Mouse (Mus musculus): ENCODE measurements around the gene Dhh. TPM values are rescaled to one million over a fixed set of nuclear protein-coding genes. Genes with fewer than 3 reads are reported as not detected.

Gene Dhh
- polyA plus RNA-seq (2014; fragmentation: Nextera tagmentation; extraction: Ambion mirVana) = 0.44 and 2.3 TPM in 2 replicates

DNA sequence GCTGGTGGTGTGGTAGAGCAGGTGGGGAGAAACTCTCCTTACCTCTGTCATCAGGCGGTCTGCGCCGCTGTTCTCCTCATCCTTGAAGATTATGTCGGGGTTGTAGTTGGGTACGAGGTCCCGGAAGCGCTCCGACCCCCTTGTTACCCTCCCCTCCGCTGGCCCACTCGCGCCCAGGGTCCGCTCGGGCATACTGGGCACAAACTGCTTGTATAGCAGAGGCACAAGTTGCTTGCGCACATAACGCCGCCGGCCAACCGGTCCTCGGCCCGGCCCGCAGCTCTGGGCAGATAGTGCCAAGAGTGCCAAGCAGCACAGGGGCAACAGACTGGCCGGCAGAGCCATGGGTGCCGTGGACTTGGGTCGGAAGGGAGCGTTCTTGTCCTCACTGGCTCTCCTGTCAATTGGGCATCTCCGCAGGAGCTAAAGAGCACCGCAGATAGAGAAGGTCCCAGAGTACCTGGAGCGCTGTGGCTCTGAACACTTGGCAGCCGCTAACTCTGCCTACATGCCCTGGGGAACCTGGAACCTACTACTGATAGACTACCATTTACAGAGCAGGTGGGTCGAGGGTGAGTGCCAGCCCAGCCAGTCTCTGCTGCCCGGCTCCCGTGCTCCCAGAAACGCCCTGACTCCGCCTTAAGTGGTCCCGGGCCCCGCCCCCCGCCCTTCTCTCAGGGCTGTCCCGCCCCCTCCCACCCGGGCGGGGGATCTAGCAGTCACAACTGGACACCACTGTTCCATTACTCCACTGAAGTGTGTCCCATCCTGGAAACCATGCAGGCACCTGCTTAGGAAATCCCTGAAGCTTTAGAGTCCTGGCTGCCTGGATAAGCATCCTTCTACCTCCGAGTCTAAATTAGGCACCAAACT is at the start of gene Dhh:
Dhh (minus strand) TSS at position 613 of the 873 bp plus-strand sequence.
- no peak for ATAC-seq (ENCODE audit: insufficient read depth, low FRiP score, low TSS enrichment)
- no peak within 1 kb of the TSS for H3K27ac ChIP-seq (ENCODE audit: low read depth, low read length)
- peaks cover 19% of the 10 kb centered on the region for H3K4me1 ChIP-seq (ENCODE audit: control insufficient read depth, insufficient read depth, low read length)
- DNase-seq (ENCODE audit: low spot score) = peak; percentile 54
- H3K4me3 ChIP-seq (ENCODE audit: low read depth, low read length) = peak within 1 kb of the TSS; percentile 9; the same call in 1 of the 2 replicates
- no peak within 1 kb of the TSS for H3K9ac ChIP-seq (ENCODE audit: low read length)
- WGBS = under 1% methylated on average over 41 of the region's 41 CpGs
- peak within 1 kb of the TSS; percentile 30 for H3K4me2 ChIP-seq (ENCODE audit: low read depth)
- peaks cover 63% of the 10 kb centered on the region for H3K27me3 ChIP-seq (ENCODE audit: control insufficient read depth, insufficient read depth, low read length)
- no peaks in the 10 kb centered on the region for H3K9me3 ChIP-seq (ENCODE audit: control insufficient read depth, low read length)
- no peaks in the 10 kb centered on the region for H3K36me3 ChIP-seq (ENCODE audit: control insufficient read depth, insufficient read depth, low read length)

DNA sequence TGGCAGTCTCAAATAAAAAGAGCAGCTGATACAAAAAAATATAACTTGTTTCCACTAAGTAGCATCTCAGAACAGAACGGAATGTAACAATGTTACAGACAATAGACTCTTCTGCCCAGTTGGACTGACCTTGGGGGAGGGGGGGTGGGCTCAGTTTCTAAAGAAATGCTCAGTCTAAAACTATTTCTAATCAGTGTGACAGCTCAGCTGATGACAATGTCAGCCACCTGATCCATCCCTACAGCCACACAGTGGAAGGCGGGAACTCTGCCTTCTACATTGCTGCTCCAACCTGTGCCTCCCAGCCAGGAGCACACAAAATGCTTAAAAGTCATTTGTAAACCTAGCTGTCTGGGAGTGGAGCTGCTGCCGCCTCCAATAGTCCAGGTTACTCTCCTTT is 49.5 kb upstream of the Dhh start:
- no peak for DNase-seq (ENCODE audit: low spot score)
- Histone ChIP-seq H3K27ac (ENCODE audit: low read depth, low read length) (peak overlapping the region; percentile 29; the same call in 1 of the 2 replicates), H3K4me2 (ENCODE audit: low read depth) (no peak overlapping the region), H3K27me3 (ENCODE audit: control insufficient read depth, insufficient read depth, low read length) (no peaks in the 10 kb centered on the region), H3K9ac (ENCODE audit: low read length) (no peak overlapping the region), H3K36me3 (ENCODE audit: control insufficient read depth, insufficient read depth, low read length) (no peaks in the 10 kb centered on the region), H3K4me1 (ENCODE audit: control insufficient read depth, insufficient read depth, low read length) (no peaks in the 10 kb centered on the region), H3K4me3 (ENCODE audit: low read depth, low read length) (no peak overlapping the region), H3K9me3 (ENCODE audit: control insufficient read depth, low read length) (no peaks in the 10 kb centered on the region)
- no peak for ATAC-seq (ENCODE audit: insufficient read depth, low FRiP score, low TSS enrichment)
- WGBS = 51% methylated on average over 3 of the region's 3 CpGs

DNA sequence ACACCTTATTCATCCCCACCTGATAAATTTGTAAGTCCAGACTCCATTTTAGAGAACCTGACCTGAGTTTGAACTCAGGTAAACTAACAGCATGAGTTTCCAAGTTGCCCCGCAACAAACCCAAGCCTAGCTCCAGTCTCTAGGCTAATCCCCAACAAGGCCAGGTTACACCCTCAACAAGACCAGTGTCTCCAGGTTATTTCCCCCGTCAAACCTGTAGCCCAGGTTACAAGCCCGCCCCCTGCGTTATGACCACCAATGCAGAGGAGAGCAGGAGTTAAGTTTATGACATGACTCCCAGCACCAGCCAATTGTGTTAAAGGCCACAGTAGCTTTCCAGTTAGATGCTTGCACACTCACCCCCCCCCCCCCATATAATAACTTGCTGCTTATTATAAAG is 44.8 kb upstream of the Dhh start:
- Histone ChIP-seq H3K27me3 (ENCODE audit: control insufficient read depth, insufficient read depth, low read length) (no peaks in the 10 kb centered on the region), H3K9ac (ENCODE audit: low read length) (no peak overlapping the region), H3K4me3 (ENCODE audit: low read depth, low read length) (no peak overlapping the region), H3K27ac (ENCODE audit: low read depth, low read length) (no peak overlapping the region), H3K4me1 (ENCODE audit: control insufficient read depth, insufficient read depth, low read length) (no peaks in the 10 kb centered on the region), H3K36me3 (ENCODE audit: control insufficient read depth, insufficient read depth, low read length) (no peaks in the 10 kb centered on the region), H3K4me2 (ENCODE audit: low read depth) (no peak overlapping the region), H3K9me3 (ENCODE audit: control insufficient read depth, low read length) (no peaks in the 10 kb centered on the region)
- DNase-seq (ENCODE audit: low spot score) = no peak
- 76% methylated on average over 4 of the region's 4 CpGs for WGBS
- ATAC-seq (ENCODE audit: insufficient read depth, low FRiP score, low TSS enrichment) = no peak

DNA sequence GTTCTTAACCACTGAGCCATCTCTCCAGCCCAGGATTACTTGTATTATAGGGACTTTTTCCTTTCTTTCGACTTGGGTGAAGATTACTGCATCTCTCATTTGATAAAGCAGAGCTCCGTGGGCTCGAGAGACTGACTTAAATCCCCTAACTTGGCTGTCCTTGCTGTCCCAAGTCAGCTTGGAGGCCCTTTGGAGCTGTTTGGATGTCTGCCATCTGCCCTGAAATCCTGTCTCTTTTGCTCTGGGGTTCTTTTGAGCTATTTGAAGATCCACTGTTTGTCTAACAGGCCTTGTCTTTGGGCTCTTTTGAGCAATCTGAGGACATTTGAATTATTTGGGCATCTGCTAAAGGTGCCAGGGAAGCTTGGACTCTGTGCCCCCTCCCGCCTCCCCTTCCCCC is 43.7 kb upstream of the Dhh start:
- no peak for DNase-seq (ENCODE audit: low spot score)
- Histone ChIP-seq H3K27me3 (ENCODE audit: control insufficient read depth, insufficient read depth, low read length) (no peaks in the 10 kb centered on the region), H3K36me3 (ENCODE audit: control insufficient read depth, insufficient read depth, low read length) (no peaks in the 10 kb centered on the region), H3K4me2 (ENCODE audit: low read depth) (no peak overlapping the region), H3K9me3 (ENCODE audit: control insufficient read depth, low read length) (no peaks in the 10 kb centered on the region), H3K4me3 (ENCODE audit: low read depth, low read length) (no peak overlapping the region), H3K4me1 (ENCODE audit: control insufficient read depth, insufficient read depth, low read length) (no peaks in the 10 kb centered on the region), H3K9ac (ENCODE audit: low read length) (no peak overlapping the region), H3K27ac (ENCODE audit: low read depth, low read length) (no peak overlapping the region)
- no peak for ATAC-seq (ENCODE audit: insufficient read depth, low FRiP score, low TSS enrichment)
- 84% methylated on average over 4 of the region's 4 CpGs for WGBS

DNA sequence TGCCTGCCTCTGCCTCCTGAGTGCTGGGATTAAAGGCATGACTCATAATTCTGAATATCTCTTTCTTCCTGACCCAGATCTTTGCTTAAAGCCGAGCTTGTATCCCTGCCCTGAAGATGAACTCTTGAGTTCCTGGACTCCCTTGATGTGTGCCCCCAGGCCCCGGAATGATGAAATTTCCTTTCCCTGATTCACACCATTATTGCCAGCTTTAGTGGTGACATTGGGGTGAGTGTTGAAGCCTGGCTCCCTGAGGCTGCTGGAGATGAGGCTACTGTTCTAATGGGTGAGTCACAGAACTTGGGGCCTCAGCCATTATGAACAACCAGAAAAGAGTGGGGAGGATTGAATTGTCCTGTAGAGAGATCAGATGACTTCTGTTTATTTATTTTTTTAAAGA is 43.2 kb upstream of the Dhh start:
- H3K36me3 ChIP-seq (ENCODE audit: control insufficient read depth, insufficient read depth, low read length) = no peaks in the 10 kb centered on the region
- ATAC-seq (ENCODE audit: insufficient read depth, low FRiP score, low TSS enrichment) = no peak
- no peak overlapping the region for H3K4me3 ChIP-seq (ENCODE audit: low read depth, low read length)
- H3K27ac ChIP-seq (ENCODE audit: low read depth, low read length) = no peak overlapping the region
- H3K4me1 ChIP-seq (ENCODE audit: control insufficient read depth, insufficient read depth, low read length) = no peaks in the 10 kb centered on the region
- H3K4me2 ChIP-seq (ENCODE audit: low read depth) = no peak overlapping the region
- no peak for DNase-seq (ENCODE audit: low spot score)
- 79% methylated on average over 2 of the region's 2 CpGs for WGBS
- no peak overlapping the region for H3K9ac ChIP-seq (ENCODE audit: low read length)
- no peaks in the 10 kb centered on the region for H3K27me3 ChIP-seq (ENCODE audit: control insufficient read depth, insufficient read depth, low read length)
- no peaks in the 10 kb centered on the region for H3K9me3 ChIP-seq (ENCODE audit: control insufficient read depth, low read length)

DNA sequence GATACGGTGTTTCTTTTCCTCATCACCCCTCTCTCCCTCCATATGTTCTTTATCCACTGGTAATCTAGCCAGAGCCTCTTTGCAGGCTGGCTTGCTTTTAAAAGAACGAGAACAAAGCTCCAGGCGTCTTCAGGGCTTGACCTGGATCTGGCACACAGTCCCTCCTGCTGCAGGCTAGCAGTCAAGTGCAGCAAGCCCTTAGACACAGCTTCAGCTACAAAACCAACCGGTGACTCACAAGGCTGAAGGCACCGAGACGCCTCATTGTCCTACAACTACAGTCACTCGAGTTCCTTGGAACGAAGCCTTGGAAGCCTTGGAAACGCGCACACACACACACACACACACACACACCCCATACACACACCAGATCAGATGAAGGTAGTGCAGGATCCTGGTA is 42.5 kb upstream of the Dhh start:
- H3K27me3 ChIP-seq (ENCODE audit: control insufficient read depth, insufficient read depth, low read length) = no peaks in the 10 kb centered on the region
- DNase-seq (ENCODE audit: low spot score) (no peak), ATAC-seq (ENCODE audit: insufficient read depth, low FRiP score, low TSS enrichment) (no peak)
- H3K27ac ChIP-seq (ENCODE audit: low read depth, low read length) = no peak overlapping the region
- no peaks in the 10 kb centered on the region for H3K9me3 ChIP-seq (ENCODE audit: control insufficient read depth, low read length)
- no peak overlapping the region for H3K4me2 ChIP-seq (ENCODE audit: low read depth)
- no peaks in the 10 kb centered on the region for H3K36me3 ChIP-seq (ENCODE audit: control insufficient read depth, insufficient read depth, low read length)
- 76% methylated on average over 10 of the region's 10 CpGs for WGBS
- no peak overlapping the region for H3K9ac ChIP-seq (ENCODE audit: low read length)
- H3K4me1 ChIP-seq (ENCODE audit: control insufficient read depth, insufficient read depth, low read length) = no peaks in the 10 kb centered on the region
- H3K4me3 ChIP-seq (ENCODE audit: low read depth, low read length) = no peak overlapping the region

DNA sequence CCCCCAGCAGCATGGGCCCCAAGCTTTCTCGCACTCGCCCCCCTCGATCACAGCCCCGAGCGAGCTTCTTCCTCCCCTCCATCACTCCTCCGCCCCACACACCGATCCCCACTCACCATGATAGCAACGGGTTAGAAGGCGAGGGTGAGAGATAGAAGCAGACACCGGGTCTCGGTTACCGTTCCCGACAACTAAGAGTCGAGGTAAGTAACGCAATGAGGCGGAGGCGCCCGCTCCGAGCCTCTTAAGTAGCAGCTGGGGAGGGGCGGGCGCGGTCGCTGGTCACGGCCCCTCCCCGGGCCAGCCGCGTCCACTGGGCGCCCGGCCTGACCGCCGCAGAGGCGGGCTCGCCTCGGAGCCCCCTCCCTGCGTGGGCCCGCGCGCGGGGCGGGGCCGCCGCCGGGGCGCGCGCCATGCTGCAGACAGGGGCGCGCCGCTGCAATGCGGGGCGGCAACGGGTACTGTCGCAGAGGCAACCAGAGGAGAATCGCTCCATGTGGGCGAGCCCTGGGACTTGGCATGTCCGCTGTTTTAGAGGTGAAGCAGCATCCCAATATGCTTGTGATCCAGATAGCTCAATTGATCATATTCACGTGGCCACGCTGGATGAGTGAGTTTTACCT is 36.0 kb upstream of the Dhh start, which contains the start of gene Tuba1b:
Tuba1b (minus strand) TSS at position 349 of the 623 bp plus-strand sequence.
- ATAC-seq (ENCODE audit: insufficient read depth, low FRiP score, low TSS enrichment) = peak; percentile 89
- Histone ChIP-seq H3K27me3 (ENCODE audit: control insufficient read depth, insufficient read depth, low read length) (no peaks in the 10 kb centered on the region), H3K9ac (ENCODE audit: low read length) (peak within 1 kb of the TSS; percentile 93), H3K9me3 (ENCODE audit: control insufficient read depth, low read length) (no peaks in the 10 kb centered on the region), H3K4me2 (ENCODE audit: low read depth) (peak within 1 kb of the TSS; percentile 94), H3K36me3 (ENCODE audit: control insufficient read depth, insufficient read depth, low read length) (no peaks in the 10 kb centered on the region), H3K4me3 (ENCODE audit: low read depth, low read length) (peak within 1 kb of the TSS; percentile 74), H3K4me1 (ENCODE audit: control insufficient read depth, insufficient read depth, low read length) (peaks cover 9% of the 10 kb centered on the region), H3K27ac (ENCODE audit: low read depth, low read length) (peak within 1 kb of the TSS; percentile 96)
- WGBS = under 1% methylated on average over 57 of the region's 58 CpGs
- peak; percentile 95 for DNase-seq (ENCODE audit: low spot score)

DNA sequence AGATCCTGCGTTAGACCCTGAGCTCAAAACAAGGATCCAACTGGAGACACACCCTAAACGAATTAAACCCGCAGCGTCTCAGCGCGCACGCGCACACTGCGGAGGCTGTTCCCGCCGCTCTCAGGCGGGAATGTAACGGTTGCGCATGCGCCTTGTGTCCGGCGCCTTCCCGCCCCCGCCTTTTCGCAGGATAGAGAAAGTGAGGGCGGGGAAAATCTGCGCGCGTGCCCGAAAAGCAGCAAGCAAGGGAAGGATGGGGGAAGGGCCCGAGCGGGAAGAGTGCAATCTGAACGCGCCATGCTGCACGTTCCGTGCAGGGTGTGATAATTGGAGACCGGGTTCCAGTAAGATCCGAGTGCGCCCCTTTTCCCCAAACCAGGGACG is 35.5 kb upstream of the Dhh start:
- peak overlapping the region; percentile 93 for H3K9ac ChIP-seq (ENCODE audit: low read length)
- peak overlapping the region; percentile 74 for H3K4me3 ChIP-seq (ENCODE audit: low read depth, low read length)
- no peaks in the 10 kb centered on the region for H3K36me3 ChIP-seq (ENCODE audit: control insufficient read depth, insufficient read depth, low read length)
- H3K9me3 ChIP-seq (ENCODE audit: control insufficient read depth, low read length) = no peaks in the 10 kb centered on the region
- peak overlapping the region; percentile 94 for H3K4me2 ChIP-seq (ENCODE audit: low read depth)
- H3K27ac ChIP-seq (ENCODE audit: low read depth, low read length) = peak overlapping the region; percentile 96
- peaks cover 9% of the 10 kb centered on the region for H3K4me1 ChIP-seq (ENCODE audit: control insufficient read depth, insufficient read depth, low read length)
- H3K27me3 ChIP-seq (ENCODE audit: control insufficient read depth, insufficient read depth, low read length) = no peaks in the 10 kb centered on the region
- peak; percentile 99 for DNase-seq (ENCODE audit: low spot score)
- under 1% methylated on average over 35 of the region's 35 CpGs for WGBS
- ATAC-seq (ENCODE audit: insufficient read depth, low FRiP score, low TSS enrichment) = peak; percentile 82

Measured in neural tube, embryonic 11.5 days (tissue).